In genomic region chr9:63972576-63973290, GRCm38 (mm10) we compare ENCODE assay signal across 18 mouse cellular contexts. TPM values are rescaled to one million over a fixed set of nuclear protein-coding genes. Genes with fewer than 3 reads are reported as not detected.
DNase-seq lines count a peak whose midpoint lies in the region; ATAC-seq lines count a peak whose summit lies in the region.
"Had no signal": no experiment of that assay in that cellular context is flagged by ENCODE, and none has a peak within 500 bp of the region (broad histone marks: within the 10 kb centered on the region; RNA-seq: fewer than 3 reads in every experiment).

No protein-coding gene starts in this region.

- no peak overlapping the region for H3K4me2 ChIP-seq in heart, embryonic 13.5 days
- no peak overlapping the region for H3K4me2 ChIP-seq in liver, embryonic 12.5 days
- H3K4me2 ChIP-seq in embryonic facial prominence, embryonic 14.5 days (ENCODE audit: low read depth, low read length), result no peak overlapping the region
- H3K4me2 ChIP-seq: forebrain, embryonic 12.5 days; midbrain, embryonic 11.5 days; neural tube, embryonic 15.5 days had no signal

- ATAC-seq in heart, embryonic 13.5 days (ENCODE audit: extremely low read depth, insufficient number of reproducible peaks, low FRiP score, low TSS enrichment), result no peak
- no peak for ATAC-seq in liver, embryonic 12.5 days
- no peak for ATAC-seq in embryonic facial prominence, embryonic 14.5 days (ENCODE audit: low read depth)
- ATAC-seq: CD4-positive, CD25-positive, alpha-beta regulatory T cell, adult 4 months had no signal

- H3K4me3 ChIP-seq in heart, embryonic 13.5 days, result no peak overlapping the region
- H3K4me3 ChIP-seq in liver, embryonic 12.5 days, result no peak overlapping the region
- H3K4me3 ChIP-seq in embryonic facial prominence, embryonic 14.5 days (ENCODE audit: low read depth, low read length), result no peak overlapping the region
- H3K4me3 ChIP-seq: forebrain, embryonic 12.5 days; left cerebral cortex, adult 2 months; neural tube, embryonic 15.5 days had no signal

- 84% methylated on average over 11 of the region's 11 CpGs for WGBS in heart, embryonic 13.5 days
- WGBS in liver, embryonic 12.5 days (ENCODE audit: insufficient replicate concordance), result 77% methylated on average over 11 of the region's 11 CpGs
- WGBS in embryonic facial prominence, embryonic 14.5 days, result 89% methylated on average over 11 of the region's 11 CpGs

- no peak for DNase-seq in heart, adult 8-10 months (ENCODE audit: low spot score)
- DNase-seq in liver, result no peak
- no peak for DNase-seq in embryonic facial prominence, embryonic 14.5 days (ENCODE audit: low spot score)
- DNase-seq in T-cell, adult 2 months (ENCODE audit: low spot score), result no peak
- no peak for DNase-seq in left cerebral cortex, adult 9 months (ENCODE audit: low spot score in 2 of 2)
- DNase-seq: cerebellum, postnatal 14 days; kidney, adult 8-10 months; lung, postnatal 36 days; right cerebral cortex, postnatal 4 days; thymus, adult 18-20 months had no signal

- H3K9me3 ChIP-seq in heart, embryonic 13.5 days, result no peaks in the 10 kb centered on the region
- no peaks in the 10 kb centered on the region for H3K9me3 ChIP-seq in liver, embryonic 12.5 days (replicated peaks)
- no peaks in the 10 kb centered on the region for H3K9me3 ChIP-seq in embryonic facial prominence, embryonic 14.5 days (ENCODE audit: control insufficient read depth, low read length)
- H3K9me3 ChIP-seq: forebrain, embryonic 12.5 days; neural tube, embryonic 15.5 days had no signal

- peaks cover 99% of the 10 kb centered on the region for H3K4me1 ChIP-seq in heart, embryonic 13.5 days
- peaks cover 69% of the 10 kb centered on the region for H3K4me1 ChIP-seq in liver, embryonic 12.5 days
- H3K4me1 ChIP-seq in embryonic facial prominence, embryonic 14.5 days (ENCODE audit: control insufficient read depth, insufficient read depth, low read length), result peaks cover 85% of the 10 kb centered on the region

- H3K9ac ChIP-seq in heart, embryonic 13.5 days, result peak overlapping the region; percentile 64
- H3K9ac ChIP-seq in liver, embryonic 12.5 days, result no peak overlapping the region
- peak overlapping the region; percentile 9; the same call in 1 of the 2 replicates for H3K9ac ChIP-seq in embryonic facial prominence, embryonic 14.5 days (ENCODE audit: low read depth, low read length)
- H3K9ac ChIP-seq: forebrain, embryonic 12.5 days; liver, embryonic 14.5 days; neural tube, embryonic 15.5 days had no signal

- H3K27ac ChIP-seq in heart, embryonic 13.5 days (replicated peaks), result peak overlapping the region; percentile 95
- 0 out of 2 replicates have a peak overlapping the region, but pooled peaks have one; percentile 18 for H3K27ac ChIP-seq in liver, embryonic 12.5 days
- peak overlapping the region; percentile 96 for H3K27ac ChIP-seq in embryonic facial prominence, embryonic 14.5 days (replicated peaks; ENCODE audit: low read depth, low read length)
- H3K27ac ChIP-seq: left cerebral cortex, adult 2 months; liver, embryonic 14.5 days had no signal

- H3K27me3 ChIP-seq in heart, embryonic 13.5 days (replicated peaks), result no peaks in the 10 kb centered on the region
- 0 out of 2 replicates have a peak, but pooled peaks cover 8% of the 10 kb centered on the region for H3K27me3 ChIP-seq in liver, embryonic 12.5 days (replicated peaks)
- H3K27me3 ChIP-seq in embryonic facial prominence, embryonic 14.5 days (replicated peaks; ENCODE audit: control insufficient read depth, insufficient read depth, low read length), result no peaks in the 10 kb centered on the region
- H3K27me3 ChIP-seq: forebrain, embryonic 12.5 days; neural tube, embryonic 15.5 days had no signal

- H3K36me3 ChIP-seq in heart, embryonic 13.5 days, result peaks cover 25% of the 10 kb centered on the region
- H3K36me3 ChIP-seq in liver, embryonic 12.5 days, result peaks cover 6% of the 10 kb centered on the region; the same call in 1 of the 2 replicates
- 0 out of 2 replicates have a peak, but pooled peaks cover 4% of the 10 kb centered on the region for H3K36me3 ChIP-seq in embryonic facial prominence, embryonic 14.5 days (ENCODE audit: control insufficient read depth, insufficient read depth, low read length)
- H3K36me3 ChIP-seq: forebrain, embryonic 12.5 days; neural tube, embryonic 15.5 days had no signal

RNA-seq across cellular contexts. Expression of gene Smad6, which starts 49.1 kb away (rescaled TPM):
- 18.5 and 19.3 TPM in 2 replicates for polyA plus RNA-seq in heart, embryonic 13.5 days (2015; fragmentation: Nextera tagmentation; extraction: Ambion mirVana)
- total RNA-seq in heart, adult 8-10 months (2022), result 10 to 100 TPM; 10.9 to 16.5 (median 11.9) TPM
- 11.7 and 12.9 TPM in 2 replicates for polyA plus RNA-seq in liver, embryonic 12.5 days (2016; fragmentation: Nextera tagmentation; extraction: Ambion mirVana)
- 7.9 and 8.8 TPM in 2 replicates for polyA plus RNA-seq in embryonic facial prominence, embryonic 14.5 days (2014; fragmentation: Nextera tagmentation; extraction: Ambion mirVana)

Comparison
In these comparisons a context has a peak if more than half of its experiments do, and no peak if none do; other contexts are left out.
1. H3K27ac ChIP-seq: peak in every context shown above with its lines; median percentile 96 in embryonic facial prominence, embryonic 14.5 days; 95 in heart, embryonic 13.5 days; 18 in liver, embryonic 12.5 days.